Mouse (Mus musculus) CH12.LX (cell line): ENCODE measurements at regions not wholly inside any gene's neighbourhood (a gene's known extent, or its start where the extent isn't known, plus 50 kb on each side); places are given as distances from the start of the nearest gene placed in this dataset.
A peak's percentile ranks its signal among the peaks of the same experiment; 100 is the strongest.

Experiments used
- DNase-seq: peaks from one replicate; pipeline ENCODE4 v3.0.0-alpha.2; 2013; ENCODE audit errors: extremely low read depth
- H3K27ac ChIP-seq: 2 replicates; pipeline ENCODE4 v1.5.1; 2012; ENCODE audit warnings: low read depth, mild to moderate bottlenecking, control low read depth, moderate library complexity; ENCODE audit not compliant: insufficient read depth
- H3K27me3 ChIP-seq: replicated peaks from 2 replicates; pipeline ENCODE3; 2012; ENCODE audit warnings: inconsistent platforms
- H3K36me3 ChIP-seq, 2 experiments: replicated peaks in 1 of 2; 2 replicates each; pipeline versions ENCODE3 to v1.6.1; 2012; ENCODE audit warnings: inconsistent platforms in 1 of 2, low read length in 1 of 2, mild to moderate bottlenecking in 1 of 2, mixed read lengths in 1 of 2, moderate library complexity in 1 of 2; ENCODE audit not compliant: control insufficient read depth in 1 of 2, insufficient read depth in 1 of 2
- H3K4me1 ChIP-seq, 2 experiments: 2 replicates each; pipeline ENCODE4 v1.6.1; 2012; ENCODE audit warnings: inconsistent platforms in 1 of 2, moderate library complexity in 1 of 2; ENCODE audit not compliant: insufficient read depth in 2 of 2, control insufficient read depth in 1 of 2
- H3K4me2 ChIP-seq: 2 replicates; pipeline ENCODE4 v1.6.1; 2012; ENCODE audit warnings: low read depth, mild to moderate bottlenecking, control low read depth; ENCODE audit not compliant: poor library complexity, insufficient read depth, severe bottlenecking
- H3K4me3 ChIP-seq, 3 experiments: fragments of 150-350 bp in 1 of 3; sonication (generic) in 1 of 3; replicated peaks in 1 of 3; 2 replicates each; pipeline versions ENCODE3 to v1.5.1; 2011 to 2012; ENCODE audit warnings: low read depth in 2 of 3, low read length in 2 of 3, mild to moderate bottlenecking in 2 of 3, moderate library complexity in 2 of 3, control low read depth in 1 of 3, improper control_type of control experiment in 1 of 3, inconsistent platforms in 1 of 3, mixed read lengths in 1 of 3; ENCODE audit not compliant: poor library complexity in 1 of 3
- H3K79me2 ChIP-seq: replicated peaks from 2 replicates; pipeline ENCODE4 v1.6.1; 2012; ENCODE audit warnings: mild to moderate bottlenecking, moderate library complexity; ENCODE audit not compliant: control insufficient read depth, poor library complexity, insufficient read depth, severe bottlenecking; ENCODE audit errors: extremely low read depth
- H3K9ac ChIP-seq: 2 replicates; pipeline ENCODE4 v1.6.1; 2012; ENCODE audit warnings: low read depth, mild to moderate bottlenecking, control low read depth, moderate library complexity; ENCODE audit not compliant: insufficient read depth
- H3K9me3 ChIP-seq: replicated peaks from 2 replicates; pipeline ENCODE3; 2012; ENCODE audit warnings: low read length, inconsistent platforms, mixed read lengths
- BHLHE40 ChIP-seq: IDR thresholded peaks from 2 replicates; pipeline ENCODE4 v1.6.1; 2011; ENCODE audit warnings: mild to moderate bottlenecking, low read depth, low read length, improper control_type of control experiment
- CHD1 ChIP-seq: IDR thresholded peaks from 2 replicates; pipeline ENCODE4 v1.6.1; 2012; ENCODE audit warnings: low read depth, low read length, improper control_type of control experiment, inconsistent platforms
- CTCF ChIP-seq, 2 experiments: IDR thresholded peaks in 1 of 2; conservative IDR thresholded peaks in 1 of 2; 2 replicates each; pipeline ENCODE4 v1.5.1; 2011 to 2012; ENCODE audit warnings: low read depth in 2 of 2, low read length in 2 of 2, improper control_type of control experiment in 1 of 2, inconsistent platforms in 1 of 2, mild to moderate bottlenecking in 1 of 2, moderate library complexity in 1 of 2
- E2F4 ChIP-seq: IDR thresholded peaks from 2 replicates; pipeline ENCODE4 v1.6.1; 2011; ENCODE audit warnings: low read depth, low read length, improper control_type of control experiment; ENCODE audit not compliant: insufficient replicate concordance
- ELF1 ChIP-seq: IDR thresholded peaks from 2 replicates; pipeline ENCODE4 v1.6.1; 2014; ENCODE audit warnings: low read depth, mild to moderate bottlenecking, inconsistent platforms, low read length, improper control_type of control experiment
- EP300 ChIP-seq: IDR thresholded peaks from 2 replicates; pipeline ENCODE4 v1.6.1; 2011; ENCODE audit warnings: low read length, improper control_type of control experiment
- ETS1 ChIP-seq: conservative IDR thresholded peaks from 2 replicates; pipeline ENCODE4 v1.6.1; 2012; ENCODE audit warnings: low read depth, mild to moderate bottlenecking, inconsistent platforms, low read length, improper control_type of control experiment, moderate library complexity
- GABPA ChIP-seq: IDR thresholded peaks from 2 replicates; pipeline ENCODE4 v1.6.1; 2012; ENCODE audit warnings: low read depth, low read length, improper control_type of control experiment, inconsistent platforms; ENCODE audit not compliant: insufficient replicate concordance
- HCFC1 ChIP-seq: IDR thresholded peaks from 2 replicates; pipeline ENCODE4 v1.6.1; 2012; ENCODE audit warnings: low read depth, mild to moderate bottlenecking, inconsistent platforms, low read length, improper control_type of control experiment
- IRF4 ChIP-seq: IDR thresholded peaks from 2 replicates; pipeline ENCODE4 v1.6.1; 2014; ENCODE audit warnings: low read depth, mild to moderate bottlenecking, inconsistent platforms, low read length, improper control_type of control experiment
- KAT2A ChIP-seq: IDR thresholded peaks from 2 replicates; pipeline ENCODE4 v1.6.1; 2012; ENCODE audit warnings: low read length, improper control_type of control experiment, inconsistent platforms; ENCODE audit not compliant: insufficient replicate concordance
- MAX ChIP-seq: IDR thresholded peaks from 2 replicates; pipeline ENCODE4 v1.6.1; 2011; ENCODE audit warnings: low read length, improper control_type of control experiment
- MAZ ChIP-seq: IDR thresholded peaks from 2 replicates; pipeline ENCODE4 v1.6.1; 2012; ENCODE audit warnings: low read depth, mild to moderate bottlenecking, inconsistent platforms, low read length, improper control_type of control experiment, moderate library complexity
- MYC ChIP-seq: IDR thresholded peaks from 2 replicates; pipeline ENCODE4 v1.6.1; 2011; ENCODE audit warnings: low read depth, mild to moderate bottlenecking, improper control_type of control experiment, low read length
- POLR2A ChIP-seq: IDR thresholded peaks from 2 replicates; pipeline ENCODE4 v1.6.1; 2011; ENCODE audit warnings: low read depth, mild to moderate bottlenecking, improper control_type of control experiment, low read length
- RAD21 ChIP-seq: IDR thresholded peaks from 2 replicates; pipeline ENCODE4 v1.6.1; 2011; ENCODE audit warnings: low read depth, mild to moderate bottlenecking, low read length, improper control_type of control experiment, moderate library complexity
- RCOR1 ChIP-seq: conservative IDR thresholded peaks from 2 replicates; pipeline ENCODE4 v1.6.1; 2012; ENCODE audit warnings: low read depth, mild to moderate bottlenecking, inconsistent platforms, low read length, improper control_type of control experiment
- SIN3A ChIP-seq: IDR thresholded peaks from 2 replicates; pipeline ENCODE4 v1.6.1; 2012; ENCODE audit warnings: low read length, improper control_type of control experiment, inconsistent platforms
- SMC3 ChIP-seq: IDR thresholded peaks from 2 replicates; pipeline ENCODE4 v1.6.1; 2011; ENCODE audit warnings: low read depth, low read length, improper control_type of control experiment
- UBTF ChIP-seq: IDR thresholded peaks from 2 replicates; pipeline ENCODE4 v1.6.1; 2012; ENCODE audit warnings: low read depth, mild to moderate bottlenecking, inconsistent platforms, low read length, improper control_type of control experiment, moderate library complexity
- USF1 ChIP-seq: IDR thresholded peaks from 2 replicates; pipeline ENCODE4 v1.6.1; 2014; ENCODE audit warnings: low read depth, mild to moderate bottlenecking, inconsistent platforms, low read length, improper control_type of control experiment
- ZC3H11A ChIP-seq: IDR thresholded peaks from 2 replicates; pipeline ENCODE4 v1.6.1; 2012; ENCODE audit warnings: low read depth, mild to moderate bottlenecking, inconsistent platforms, low read length, improper control_type of control experiment
- ZKSCAN1 ChIP-seq: IDR thresholded peaks from 2 replicates; pipeline ENCODE4 v1.6.1; 2012; ENCODE audit warnings: low read depth, inconsistent platforms, low read length, improper control_type of control experiment, borderline replicate concordance
- ZMIZ1 ChIP-seq: IDR thresholded peaks from 2 replicates; pipeline ENCODE4 v1.6.1; 2012; ENCODE audit warnings: low read depth, mild to moderate bottlenecking, inconsistent platforms, low read length, improper control_type of control experiment
- dilution Hi-C: fragments of 300-500 bp; cut with MboI; formaldehyde crosslinking; loops from 2 replicates; pipeline ENCODE4 v1.14.3; 2020; ENCODE audit warnings: low sequenced_read_pairs; ENCODE audit not compliant: extremely low pct_unique_long_range_greater_than_20kb, extremely low pct_ligation_motif_present
- in situ Hi-C: fragments of 300-500 bp; cut with MboI; formaldehyde crosslinking; loops from 3 replicates; pipeline ENCODE4 v1.14.3; 2019; ENCODE audit warnings: low sequenced_read_pairs, low pct_ligation_motif_present, low pct_unique_long_range_greater_than_20kb, mixed read lengths

DNA sequence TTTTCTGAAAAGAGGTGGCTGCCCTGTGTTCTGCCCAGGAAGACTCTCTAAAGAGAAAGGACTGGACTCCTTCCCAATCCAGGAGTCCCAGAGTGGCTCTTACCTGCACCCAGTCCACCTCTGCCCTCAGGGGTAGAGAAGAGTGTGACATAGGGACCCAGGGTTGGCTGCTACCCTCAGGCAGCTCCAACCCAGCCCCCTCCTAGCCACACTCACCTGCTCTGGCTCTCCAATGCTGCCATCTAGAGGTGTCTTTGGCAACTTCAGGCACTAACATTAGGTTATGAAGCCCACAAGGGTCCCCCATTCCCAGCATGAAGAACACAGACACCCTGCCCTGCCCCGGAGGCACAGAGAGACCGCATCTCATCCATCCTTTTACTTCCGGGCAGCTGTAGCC is 82.4 kb upstream of the Csf3r start:
- dilution Hi-C loops = no loop called here
- Histone ChIP-seq H3K36me3 (no peaks in the 10 kb centered on the region), H3K4me1 (peaks cover 0 to 12% of the 10 kb centered on the region in 2 experiments; a peak in 2 of 4 replicates), H3K4me2 (no peak overlapping the region), H3K27ac (no peak overlapping the region), H3K79me2 (no peaks in the 10 kb centered on the region), H3K9ac (no peak overlapping the region), H3K9me3 (no peaks in the 10 kb centered on the region), H3K27me3 (peaks cover 81% of the 10 kb centered on the region), H3K4me3 (no peak overlapping the region)
- in situ Hi-C loops = no loop called here
- DNase-seq = peak; percentile 35
- TF ChIP-seq RAD21 = peak; percentile 61
- no peak for TF ChIP-seq POLR2A
- TF ChIP-seq CHD1 = no peak
- peak; percentile 31 to 59; a peak in 3 of 4 replicates for TF ChIP-seq CTCF (conservative IDR thresholded peaks at IDR 0.05 in 1 of 2, IDR thresholded peaks at IDR 0.05 in 1 of 2; ENCODE audit: low read depth in 2 of 2, low read length in 2 of 2)
- no peak for TF ChIP-seq MAX
- TF ChIP-seq ZKSCAN1 = no peak
- TF ChIP-seq ETS1 = no peak
- no peak for TF ChIP-seq ZMIZ1
- TF ChIP-seq MYC = no peak
- no peak for TF ChIP-seq UBTF
- TF ChIP-seq KAT2A = no peak
- TF ChIP-seq SMC3 = peak; percentile 19; the same call in 1 of the 2 replicates
- no peak for TF ChIP-seq BHLHE40
- TF ChIP-seq MAZ = no peak
- TF ChIP-seq ZC3H11A = no peak

DNA sequence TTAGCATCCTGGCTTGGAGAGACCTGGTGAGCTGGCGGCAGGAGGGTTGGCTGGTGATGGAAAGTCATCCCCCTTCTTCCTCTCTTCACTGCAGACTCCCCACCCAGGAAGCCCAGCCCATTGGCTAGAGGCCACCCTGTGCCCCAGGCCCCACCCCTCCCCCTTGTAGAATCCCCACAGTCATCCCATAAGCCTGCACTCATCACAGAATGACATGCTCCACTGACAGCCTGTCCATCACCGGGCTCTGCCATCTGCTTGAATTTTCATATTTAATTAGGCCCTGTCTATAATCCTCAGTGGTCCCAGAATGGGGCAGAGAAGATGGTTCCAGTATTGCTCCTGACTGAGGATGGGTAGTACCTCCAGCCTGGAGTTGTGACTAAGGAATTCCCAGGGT is 79.3 kb upstream of the Csf3r start:
- dilution Hi-C loops = no loop called here
- peaks cover 11% of the 10 kb centered on the region for H3K9me3 ChIP-seq

More for the DNA sequence above, 79.3 kb upstream of the Csf3r start:
- Histone ChIP-seq H3K4me3 (no peak overlapping the region), H3K4me1 (peaks cover 0 to 12% of the 10 kb centered on the region in 2 experiments; a peak in 2 of 4 replicates), H3K4me2 (no peak overlapping the region), H3K27ac (no peak overlapping the region), H3K9ac (no peak overlapping the region), H3K27me3 (peaks cover 69% of the 10 kb centered on the region), H3K36me3 (no peaks in the 10 kb centered on the region), H3K79me2 (no peaks in the 10 kb centered on the region)
- DNase-seq = no peak
- no peak for TF ChIP-seq MAZ
- no peak for TF ChIP-seq CHD1
- TF ChIP-seq UBTF = no peak
- no peak for TF ChIP-seq E2F4
- no peak for TF ChIP-seq IRF4
- TF ChIP-seq HCFC1 = no peak
- no peak for TF ChIP-seq USF1
- no peak for TF ChIP-seq ELF1
- no peak for TF ChIP-seq GABPA
- TF ChIP-seq RAD21 = no peak
- no peak for TF ChIP-seq RCOR1
- TF ChIP-seq MAX = no peak
- TF ChIP-seq SIN3A = no peak
- no peak for TF ChIP-seq EP300
- TF ChIP-seq KAT2A = no peak
- in situ Hi-C loops = no loop called here
